Mouse (Mus musculus): ENCODE data around the gene Olfr486. TPM values are rescaled to one million over a fixed set of nuclear protein-coding genes. Genes with fewer than 3 reads are reported as not detected.

Gene Olfr486
- polyA plus RNA-seq, 1 experiment from 2014 or later: not detected

DNA sequence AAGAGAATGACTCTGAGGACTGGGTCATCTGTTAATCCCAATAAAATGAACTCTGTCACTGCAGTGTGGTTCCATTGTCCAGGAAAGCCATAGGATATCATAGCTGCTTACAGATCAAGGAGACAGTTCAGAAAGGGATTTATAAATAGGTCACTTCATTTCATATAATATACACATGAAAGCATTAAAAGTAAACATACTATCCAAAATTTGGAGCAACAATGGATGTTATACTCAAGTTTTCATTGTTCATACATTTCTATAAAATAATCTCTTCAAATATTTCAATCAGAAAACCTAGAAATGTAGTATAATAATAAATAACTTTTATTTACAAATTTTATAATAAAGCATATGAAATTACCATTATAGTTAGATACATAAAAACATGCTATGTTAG, 12.8 kb downstream of the Olfr486 start, which contains the start of gene Olfr485:
TSS of gene Olfr485 (minus strand) at position 101 of the 400 bp plus-strand sequence.
- ATAC-seq (no peak), DNase-seq (no peak)
- Histone ChIP-seq H3K9me3 (ENCODE audit: low read length) (no peaks in the 10 kb centered on the region), H3K4me3 (ENCODE audit: low read depth, low read length) (no peak within 1 kb of the TSS), H3K27ac (ENCODE audit: low read depth) (no peak within 1 kb of the TSS), H3K27me3 (ENCODE audit: insufficient read depth, low read length) (no peaks in the 10 kb centered on the region), H3K36me3 (replicated peaks; ENCODE audit: insufficient read depth, low read length) (no peaks in the 10 kb centered on the region), H3K4me2 (ENCODE audit: low read depth, low read length) (no peak within 1 kb of the TSS), H3K4me1 (ENCODE audit: insufficient read depth) (no peaks in the 10 kb centered on the region), H3K9ac (replicated peaks) (no peak within 1 kb of the TSS)
- TF ChIP-seq CTCF (IDR thresholded peaks at IDR 0.05; ENCODE audit: low read depth) (no peak), EP300 (IDR thresholded peaks at IDR 0.05; ENCODE audit: low read depth) (no peak)

DNA sequence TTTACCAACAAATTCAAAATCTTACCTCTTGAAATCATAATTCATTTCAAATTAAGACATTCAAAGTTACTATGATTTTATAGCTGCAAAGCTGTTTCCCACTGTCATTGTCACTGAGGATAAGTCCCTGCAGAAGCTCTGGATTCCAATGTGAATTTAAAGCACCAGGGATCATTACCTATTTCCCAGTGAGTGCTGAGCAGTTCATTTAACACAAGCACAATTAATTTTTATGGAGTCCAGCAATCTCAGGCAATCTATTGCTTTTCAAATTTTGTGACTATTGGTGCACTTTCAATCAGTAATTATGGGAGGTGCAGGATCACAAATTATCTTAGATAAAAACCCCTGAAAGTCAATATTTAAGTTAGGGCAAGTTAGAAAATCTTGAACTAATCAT, 45.2 kb downstream of the Olfr486 start, which contains the start of gene Olfr484:
TSS of gene Olfr484 (minus strand) at position 101 of the 400 bp plus-strand sequence.
- no peak for TF ChIP-seq CTCF (IDR thresholded peaks at IDR 0.05; ENCODE audit: low read depth)
- no peak for TF ChIP-seq EP300 (IDR thresholded peaks at IDR 0.05; ENCODE audit: low read depth)
- Histone ChIP-seq H3K4me3 (ENCODE audit: low read depth, low read length) (no peak within 1 kb of the TSS), H3K27ac (ENCODE audit: low read depth) (no peak within 1 kb of the TSS), H3K36me3 (replicated peaks; ENCODE audit: insufficient read depth, low read length) (no peaks in the 10 kb centered on the region), H3K4me2 (ENCODE audit: low read depth, low read length) (no peak within 1 kb of the TSS), H3K9me3 (ENCODE audit: low read length) (no peaks in the 10 kb centered on the region), H3K27me3 (ENCODE audit: insufficient read depth, low read length) (no peaks in the 10 kb centered on the region), H3K4me1 (ENCODE audit: insufficient read depth) (no peaks in the 10 kb centered on the region), H3K9ac (replicated peaks) (no peak within 1 kb of the TSS)
- DNase-seq: no peak
- no peak for ATAC-seq

Other genes with a start within 250 kb of the Olfr486 start
- not detected in 2 replicates for gene Olfr473, start 242.3 kb downstream of the Olfr486 start, polyA plus RNA-seq (2015; fragmentation: Nextera tagmentation; extraction: Ambion mirVana)
- gene Olfr474, start 218.1 kb downstream of the Olfr486 start, polyA plus RNA-seq (2015; fragmentation: Nextera tagmentation; extraction: Ambion mirVana): not detected in 2 replicates
- not detected in 2 replicates for gene Olfr476, start 207.9 kb downstream of the Olfr486 start, polyA plus RNA-seq (2015; fragmentation: Nextera tagmentation; extraction: Ambion mirVana)
- gene Olfr477, start 186.0 kb downstream of the Olfr486 start, polyA plus RNA-seq (2015; fragmentation: Nextera tagmentation; extraction: Ambion mirVana): not detected in 2 replicates
- not detected in 2 replicates for gene Olfr478, start 138.8 kb downstream of the Olfr486 start, polyA plus RNA-seq (2015; fragmentation: Nextera tagmentation; extraction: Ambion mirVana)
- gene Olfr479, start 122.0 kb downstream of the Olfr486 start, polyA plus RNA-seq (2015; fragmentation: Nextera tagmentation; extraction: Ambion mirVana): not detected in 2 replicates
- gene Olfr480, start 105.4 kb downstream of the Olfr486 start, polyA plus RNA-seq (2015; fragmentation: Nextera tagmentation; extraction: Ambion mirVana): not detected in 2 replicates
- gene Olfr481, start 92.9 kb downstream of the Olfr486 start, polyA plus RNA-seq (2015; fragmentation: Nextera tagmentation; extraction: Ambion mirVana): not detected in 2 replicates
- not detected in 2 replicates for gene Olfr482, start 75.2 kb downstream of the Olfr486 start, polyA plus RNA-seq (2015; fragmentation: Nextera tagmentation; extraction: Ambion mirVana)
- not detected in 2 replicates for gene Olfr483, start 71.9 kb downstream of the Olfr486 start, polyA plus RNA-seq (2015; fragmentation: Nextera tagmentation; extraction: Ambion mirVana)
- not detected in 2 replicates for gene Olfr484, start 45.3 kb downstream of the Olfr486 start, polyA plus RNA-seq (2015; fragmentation: Nextera tagmentation; extraction: Ambion mirVana)
- gene Olfr485, start 12.9 kb downstream of the Olfr486 start, polyA plus RNA-seq (2015; fragmentation: Nextera tagmentation; extraction: Ambion mirVana): not detected in 2 replicates
- gene Olfr487, start 41.9 kb upstream of the Olfr486 start, polyA plus RNA-seq (2015; fragmentation: Nextera tagmentation; extraction: Ambion mirVana): not detected in 2 replicates
- gene Olfr488, start 85.6 kb upstream of the Olfr486 start, polyA plus RNA-seq (2015; fragmentation: Nextera tagmentation; extraction: Ambion mirVana): not detected in 2 replicates
- gene Olfr490, start 116.2 kb upstream of the Olfr486 start, polyA plus RNA-seq (2015; fragmentation: Nextera tagmentation; extraction: Ambion mirVana): not detected in 2 replicates
- gene Olfr491, start 140.7 kb upstream of the Olfr486 start, polyA plus RNA-seq (2015; fragmentation: Nextera tagmentation; extraction: Ambion mirVana): not detected in 2 replicates
- not detected in 2 replicates for gene Olfr492, start 150.9 kb upstream of the Olfr486 start, polyA plus RNA-seq (2015; fragmentation: Nextera tagmentation; extraction: Ambion mirVana)
- not detected in 2 replicates for gene Olfr493, start 174.2 kb upstream of the Olfr486 start, polyA plus RNA-seq (2015; fragmentation: Nextera tagmentation; extraction: Ambion mirVana)
- gene Olfr494, start 192.6 kb upstream of the Olfr486 start, polyA plus RNA-seq (2015; fragmentation: Nextera tagmentation; extraction: Ambion mirVana): not detected in 2 replicates
- gene Olfr495, start 220.4 kb upstream of the Olfr486 start, polyA plus RNA-seq (2015; fragmentation: Nextera tagmentation; extraction: Ambion mirVana): not detected in 2 replicates
- gene Olfr497, start 247.7 kb upstream of the Olfr486 start, polyA plus RNA-seq (2015; fragmentation: Nextera tagmentation; extraction: Ambion mirVana): not detected in 2 replicates

Data from liver, postnatal 0 days (tissue).